Mouse (Mus musculus): ENCODE results near the gene Erv3.

DNA sequence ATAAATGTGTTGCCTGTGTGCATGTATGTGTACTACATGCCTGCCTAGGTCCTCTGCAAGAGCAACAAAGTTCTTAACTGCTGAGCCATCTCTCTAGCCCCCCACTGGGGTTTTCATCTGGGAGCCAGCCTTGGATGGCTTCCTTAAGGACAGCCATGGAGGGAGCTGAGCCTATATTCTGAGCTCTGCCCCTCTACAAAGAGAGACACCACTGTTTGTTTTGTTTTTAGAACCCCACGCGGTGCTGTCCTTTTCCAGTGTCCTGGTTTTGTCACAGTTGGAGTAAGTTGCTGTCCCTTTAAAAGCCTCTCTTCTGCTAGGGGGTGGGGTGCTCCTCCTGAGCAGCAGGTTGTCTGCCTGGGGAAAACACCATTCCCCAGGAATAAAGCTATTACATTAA, 27.7 kb downstream of the Erv3 start:
- TF ChIP-seq MAFK (IDR thresholded peaks at IDR 0.05; ENCODE audit: insufficient replicate concordance, low read length) (no peak), ETS1 (conservative IDR thresholded peaks at IDR 0.05; ENCODE audit: low read depth, low read length) (no peak), ZNF384 (IDR thresholded peaks at IDR 0.05; ENCODE audit: low read depth, low read length) (no peak), ZKSCAN1 (IDR thresholded peaks at IDR 0.05; ENCODE audit: borderline replicate concordance, low read depth, low read length) (no peak), POLR2AphosphoS2 (IDR thresholded peaks at IDR 0.05; ENCODE audit: low read depth, low read length) (no peak), CTCF (conservative IDR thresholded peaks at IDR 0.05 in 1 of 2, IDR thresholded peaks at IDR 0.05 in 1 of 2; ENCODE audit: low read depth in 2 of 2, low read length in 2 of 2) (no peak), PAX5 (IDR thresholded peaks at IDR 0.05; ENCODE audit: low read length) (no peak), MYC (IDR thresholded peaks at IDR 0.05; ENCODE audit: low read depth, low read length) (no peak), NRF1 (IDR thresholded peaks at IDR 0.05; ENCODE audit: low read depth, low read length) (no peak), POLR2A (IDR thresholded peaks at IDR 0.05; ENCODE audit: low read depth, low read length) (no peak)
